Mouse (Mus musculus): ENCODE measurements at regions not wholly inside any gene's neighbourhood (a gene's known extent, or its start where the extent isn't known, plus 50 kb on each side); places are given as distances from the start of the nearest gene placed in this dataset.

GRCm38 (mm10) chr3:144137483-144137882, 67.5 kb downstream of the Lmo4 start:
- no peak for DNase-seq (ENCODE audit: low read depth, low spot score)

- no peak for DNase-seq (ENCODE audit: low read depth, low spot score)
Measured at GRCm38 (mm10) chr3:144136432-144136831, 68.6 kb downstream of the Lmo4 start.

GRCm38 (mm10) chr3:144135646-144136045, 69.4 kb downstream of the Lmo4 start:
- DNase-seq (ENCODE audit: low read depth, low spot score) = no peak

GRCm38 (mm10) chr3:144128042-144128441, 77.0 kb downstream of the Lmo4 start:
- DNase-seq (ENCODE audit: low read depth, low spot score) = no peak

GRCm38 (mm10) chr3:144124353-144124752, 80.7 kb downstream of the Lmo4 start:
- DNase-seq (ENCODE audit: low read depth, low spot score) = no peak

DNA sequence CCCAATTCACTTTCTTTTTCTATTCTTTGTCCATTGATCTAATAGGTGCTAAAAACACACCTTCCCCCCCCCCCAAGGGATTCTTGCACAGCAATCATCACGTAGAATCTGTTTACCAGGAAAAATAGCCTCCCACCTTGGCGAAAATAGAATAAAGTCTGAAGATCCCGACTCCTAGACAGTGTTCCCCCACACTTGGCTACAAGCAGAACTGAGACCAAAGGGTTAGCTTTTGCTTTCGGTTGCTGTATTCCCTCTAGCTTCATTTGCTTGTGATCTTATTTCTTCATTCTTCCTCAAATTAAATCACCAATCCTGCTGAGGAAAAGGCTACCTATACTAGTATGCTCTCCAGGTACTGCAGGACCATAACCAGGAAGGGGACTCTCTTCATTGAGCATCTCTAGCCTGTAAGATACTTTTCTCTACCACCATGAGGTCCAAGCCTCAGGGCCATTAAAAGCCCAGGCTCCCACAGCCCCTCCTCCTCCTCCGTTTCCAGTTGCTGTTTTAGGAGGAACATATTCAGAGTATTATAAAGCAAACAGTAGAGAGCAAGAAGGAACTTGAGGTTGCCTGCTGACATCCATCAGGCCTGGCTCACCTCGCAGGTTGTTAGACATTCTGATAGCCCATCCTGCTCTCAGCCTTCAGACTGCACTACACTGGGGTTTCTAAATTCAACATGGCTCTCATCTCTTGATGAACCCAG, 81.5 kb downstream of the Lmo4 start:
- DNase-seq (ENCODE audit: low read depth, low spot score) = no peak

- DNase-seq (ENCODE audit: low read depth, low spot score) = no peak
Measured at GRCm38 (mm10) chr3:144119076-144119475, 85.9 kb downstream of the Lmo4 start.

DNA sequence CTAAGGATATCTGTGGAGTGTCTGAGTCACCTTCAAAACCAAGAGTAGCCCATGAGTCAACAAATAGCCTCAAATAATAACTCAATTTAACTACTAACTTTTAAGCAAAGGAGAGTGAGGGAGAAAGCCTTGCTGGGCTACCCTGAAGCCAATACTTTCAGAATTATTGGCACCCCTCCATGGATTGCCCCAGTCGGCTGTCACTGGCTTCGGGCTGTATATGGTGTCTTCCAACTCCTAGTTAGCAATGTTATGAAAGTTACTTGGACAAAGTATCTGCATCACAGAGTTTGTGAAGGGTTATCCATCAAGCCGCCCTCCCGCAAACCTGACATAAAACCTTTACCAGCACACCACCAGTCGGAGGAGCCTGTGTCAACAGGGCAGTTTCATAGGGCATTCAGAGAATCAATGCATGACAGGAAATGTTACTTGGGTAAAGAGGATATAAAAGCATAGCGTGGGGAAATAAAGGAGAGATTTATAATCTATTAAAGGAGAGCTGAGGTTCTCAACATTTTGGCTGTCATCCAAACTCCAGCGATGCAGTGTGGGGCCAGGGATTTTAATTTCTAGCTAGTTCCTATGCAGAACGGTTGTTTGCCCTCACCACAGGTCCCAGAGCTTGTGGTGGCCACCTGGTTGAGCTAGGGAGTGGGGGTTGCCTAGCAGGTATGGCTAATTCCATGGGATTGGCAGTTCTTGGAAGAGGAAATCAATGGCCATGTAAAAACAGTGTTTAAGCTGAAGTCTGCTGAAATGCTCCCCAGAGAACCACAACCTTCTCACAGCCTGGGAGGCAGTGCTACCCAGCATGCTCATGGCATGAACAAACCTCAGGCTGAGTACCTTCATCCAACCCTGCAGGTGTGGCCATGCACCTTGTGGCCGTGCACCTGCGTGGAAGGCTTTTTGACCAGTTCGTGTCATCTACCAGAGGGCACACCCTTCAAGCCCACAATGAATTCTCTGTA, 91.1 kb downstream of the Lmo4 start:
- DNase-seq (ENCODE audit: low read depth, low spot score) = no peak

DNA sequence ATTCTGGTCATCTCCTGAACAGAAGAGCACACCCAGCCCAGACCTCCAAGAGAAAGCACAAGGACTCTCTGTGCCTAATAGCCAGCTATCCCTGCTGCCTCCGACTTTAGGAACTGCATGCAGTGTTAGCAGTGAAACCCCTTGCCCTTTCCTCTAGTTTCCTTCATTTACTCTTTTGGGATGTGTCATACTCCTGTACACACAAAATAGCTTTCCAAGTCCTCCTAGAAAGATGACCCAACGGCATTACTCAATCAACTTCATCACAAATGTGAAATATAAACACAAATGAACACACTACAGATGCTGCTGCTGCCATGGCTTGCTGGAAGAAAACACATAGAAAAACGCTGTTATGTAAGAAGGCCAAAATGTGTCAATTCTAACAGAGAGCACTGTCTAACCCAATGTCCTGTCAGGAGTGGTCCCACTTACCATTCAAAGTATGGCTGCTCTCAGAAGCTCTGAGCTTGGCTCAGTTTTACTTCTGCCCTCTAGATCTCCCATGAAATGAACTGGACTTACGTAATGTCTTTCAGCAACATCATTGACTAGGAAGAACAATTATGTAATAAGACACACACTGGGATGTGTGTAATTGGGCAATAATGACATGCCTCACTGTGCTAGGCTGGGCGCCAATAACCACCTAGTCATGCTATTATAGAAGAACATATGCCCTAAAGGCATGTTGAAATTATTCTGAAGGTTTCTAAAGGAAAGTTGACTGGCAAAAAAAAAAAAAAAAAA, 94.5 kb downstream of the Lmo4 start:
- DNase-seq (ENCODE audit: low read depth, low spot score) = no peak

DNA sequence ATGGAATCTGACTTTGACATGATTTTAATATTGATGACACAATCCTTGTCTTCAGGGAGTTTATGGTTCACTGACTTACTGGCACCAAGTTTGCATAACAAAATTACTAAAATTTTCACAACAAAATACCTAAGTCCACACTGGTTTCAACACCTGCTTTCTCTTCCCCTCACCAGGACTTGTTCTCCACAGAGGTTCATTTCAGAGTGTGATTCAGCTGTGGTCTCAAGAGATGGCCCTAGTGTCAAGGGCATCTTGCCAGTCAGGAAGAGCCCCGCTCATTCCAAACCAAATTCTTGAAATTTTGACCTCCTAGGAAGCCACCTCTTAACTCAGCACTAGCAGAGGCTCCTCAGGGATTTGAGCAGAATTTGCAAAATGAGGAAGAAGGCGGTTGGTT, 95.3 kb downstream of the Lmo4 start:
- no peak for DNase-seq (ENCODE audit: low read depth, low spot score)

- no peak for DNase-seq (ENCODE audit: low read depth, low spot score)
Measured at GRCm38 (mm10) chr3:144108310-144108709, 96.7 kb downstream of the Lmo4 start.

GRCm38 (mm10) chr3:144107664-144108063, 97.4 kb downstream of the Lmo4 start:
- DNase-seq (ENCODE audit: low read depth, low spot score) = no peak

- no peak for DNase-seq (ENCODE audit: low read depth, low spot score)
Measured at GRCm38 (mm10) chr3:144104366-144104765, 100.7 kb downstream of the Lmo4 start.

GRCm38 (mm10) chr3:144099444-144099843, 105.6 kb downstream of the Lmo4 start:
- DNase-seq (ENCODE audit: low read depth, low spot score) = no peak

DNA sequence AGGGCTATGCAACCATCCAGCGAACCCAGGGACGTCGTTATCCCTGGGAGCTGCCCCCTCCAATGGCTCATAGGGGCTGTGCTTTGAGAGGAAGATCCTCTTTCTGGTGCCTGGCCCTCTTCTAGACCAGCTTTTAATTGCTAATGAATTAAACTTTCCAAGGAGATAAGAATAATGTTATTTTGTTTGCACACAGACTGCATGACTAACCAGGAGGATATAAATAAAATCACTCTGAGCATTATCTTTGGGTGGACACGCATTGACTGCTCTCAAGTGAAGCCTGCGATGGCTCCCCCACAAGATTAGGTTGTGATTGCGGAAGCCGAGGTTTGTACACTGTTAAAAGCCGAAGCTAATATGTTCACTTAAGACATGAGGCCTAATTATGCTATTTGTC, 106.3 kb downstream of the Lmo4 start:
- DNase-seq (ENCODE audit: low read depth, low spot score) = no peak

- DNase-seq (ENCODE audit: low read depth, low spot score) = no peak
Measured at GRCm38 (mm10) chr3:144091231-144091630, 113.8 kb downstream of the Lmo4 start.

- DNase-seq (ENCODE audit: low read depth, low spot score) = no peak
Measured at GRCm38 (mm10) chr3:144089790-144090256, 115.2 kb downstream of the Lmo4 start.

GRCm38 (mm10) chr3:144088261-144088884, 116.6 kb downstream of the Lmo4 start:
- no peak for DNase-seq (ENCODE audit: low read depth, low spot score)

- DNase-seq (ENCODE audit: low read depth, low spot score) = no peak
Measured at GRCm38 (mm10) chr3:144087771-144088170, 117.2 kb downstream of the Lmo4 start.

GRCm38 (mm10) chr3:144086176-144086575, 118.8 kb downstream of the Lmo4 start:
- DNase-seq (ENCODE audit: low read depth, low spot score) = no peak

GRCm38 (mm10) chr3:144079960-144080359, 125.1 kb downstream of the Lmo4 start:
- no peak for DNase-seq (ENCODE audit: low read depth, low spot score)

Data from forelimb bud, embryonic 11.5 days (tissue).